Mouse (Mus musculus) stomach, postnatal 0 days (tissue): ENCODE data around the gene Rpl7a.

Experiments used
- CTCF ChIP-seq: IDR thresholded peaks from 2 replicates; pipeline ENCODE4 v1.5.1; 2016; ENCODE audit warnings: antibody characterized with exemption, low read depth, mild to moderate bottlenecking, moderate library complexity
- EP300 ChIP-seq: optimal IDR thresholded peaks from 2 replicates; pipeline ENCODE3; 2016; ENCODE audit warnings: antibody characterized with exemption

DNA sequence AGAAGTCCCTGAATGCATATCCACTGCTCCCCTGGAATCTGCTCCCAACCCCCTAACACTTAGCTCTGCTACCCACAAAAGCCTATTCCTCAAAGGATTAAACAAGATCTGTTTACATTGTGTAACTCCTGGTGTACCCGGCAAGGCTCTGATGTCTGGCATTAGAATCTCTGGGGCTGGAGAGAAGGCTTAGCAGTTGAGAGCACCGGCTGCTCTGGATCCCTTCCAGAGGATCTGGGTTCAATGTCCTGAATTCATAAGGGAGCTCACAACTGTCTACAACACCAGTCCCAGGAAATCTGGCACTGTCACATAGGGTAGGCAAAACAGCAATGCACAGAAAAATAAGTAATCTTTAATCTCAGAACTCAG is 46.9 kb downstream of the Rpl7a start:
- TF ChIP-seq CTCF: no peak
- no peak for TF ChIP-seq EP300
